Mouse (Mus musculus) heart, embryonic 16.5 days (tissue): Measurements from ENCODE around the gene Sec11a. TPM values are rescaled to one million over a fixed set of nuclear protein-coding genes. Genes with fewer than 3 reads are reported as not detected.

Experiments
- ATAC-seq: fragments of 200-750 bp; cut with Nextera tagmentation; replicated peaks from 2 replicates; pipeline ENCODE4 v1.8.0; 2017; ENCODE audit warnings: moderate number of reproducible peaks; ENCODE audit not compliant: insufficient read depth, low FRiP score; ENCODE audit errors: extremely low read depth
- H3K27ac ChIP-seq: fragments of 300-500 bp; sonication (generic); 2 replicates; pipeline ENCODE4 v1.5.1; 2014; ENCODE audit warnings: mild to moderate bottlenecking, low read length, control low read depth, moderate library complexity
- H3K27me3 ChIP-seq: fragments of 300-500 bp; sonication (generic); 2 replicates; pipeline ENCODE4 v1.6.1; 2014; ENCODE audit warnings: low read length, mixed read lengths; ENCODE audit not compliant: control insufficient read depth, insufficient read depth
- H3K36me3 ChIP-seq: fragments of 300-500 bp; sonication (generic); 2 replicates; pipeline ENCODE4 v1.6.1; 2014; ENCODE audit not compliant: control insufficient read depth, insufficient read depth
- H3K4me1 ChIP-seq: fragments of 300-500 bp; sonication (generic); 2 replicates; pipeline ENCODE4 v1.6.1; 2014; ENCODE audit warnings: low read length, mixed read lengths; ENCODE audit not compliant: control insufficient read depth, insufficient read depth
- H3K4me2 ChIP-seq: fragments of 300-500 bp; sonication (generic); 2 replicates; pipeline ENCODE4 v1.6.1; 2014; ENCODE audit warnings: low read depth, mild to moderate bottlenecking, control low read depth, low read length
- H3K4me3 ChIP-seq: fragments of 300-500 bp; sonication (generic); 2 replicates; pipeline ENCODE4 v1.5.1; 2014; ENCODE audit warnings: mild to moderate bottlenecking, control low read depth, low read length
- H3K9ac ChIP-seq: fragments of 300-500 bp; sonication (generic); 2 replicates; pipeline ENCODE4 v1.6.1; 2014; ENCODE audit warnings: low read length, control low read depth
- H3K9me3 ChIP-seq: fragments of 300-500 bp; sonication (generic); replicated peaks from 2 replicates; pipeline ENCODE4 v1.6.1; 2016; ENCODE audit warnings: low read length; ENCODE audit not compliant: control insufficient read depth
- WGBS: fragments of 180-500 bp; shearing (Covaris S2); extraction: QIAGEN DNeasy Blood & Tissue Kit; methylation state at CpG from one replicate; pipeline ENCODE4 v1.1.7; 2014; 5-methylcytosine and 5-hydroxymethylcytosine counted together
- polyA plus RNA-seq: library from polyadenylated mRNA; unstranded; fragments of >200 nt; fragmentation: Nextera tagmentation; extraction: Ambion mirVana; gene quantifications from 2 replicates; pipeline ENCODE4 v1.2.1, GENCODE M21; 2015

The Sec11a gene
- polyA plus RNA-seq, 1 experiment from 2014 or later, result 142 TPM

- peaks cover 35% of the 10 kb centered on the region for H3K36me3 ChIP-seq
- 70% methylated on average over 7 of the region's 7 CpGs for WGBS
- ATAC-seq, result no peak
Observed at GRCm38 (mm10) chr7:80894196-80894595, 53.4 kb downstream of the Sec11a start.

GRCm38 (mm10) chr7:80893753-80894129, 53.8 kb downstream of the Sec11a start:
- H3K27ac ChIP-seq, result 0 out of 2 replicates have a peak overlapping the region, but pooled peaks have one; percentile 21
- H3K36me3 ChIP-seq, result peaks cover 35% of the 10 kb centered on the region
- H3K27me3 ChIP-seq, result no peaks in the 10 kb centered on the region
- H3K4me3 ChIP-seq, result no peak overlapping the region
- no peaks in the 10 kb centered on the region for H3K9me3 ChIP-seq
- no peak overlapping the region for H3K4me2 ChIP-seq
- no peak for ATAC-seq
- peaks cover 11% of the 10 kb centered on the region for H3K4me1 ChIP-seq
- 55% methylated on average over 6 of the region's 6 CpGs for WGBS
- H3K9ac ChIP-seq, result no peak overlapping the region

More at GRCm38 (mm10) chr7:80894196-80894595, 53.4 kb downstream of the Sec11a start:
- Histone ChIP-seq H3K4me2 (no peak overlapping the region), H3K4me3 (no peak overlapping the region), H3K4me1 (peaks cover 7% of the 10 kb centered on the region), H3K9ac (no peak overlapping the region), H3K27me3 (no peaks in the 10 kb centered on the region), H3K9me3 (no peaks in the 10 kb centered on the region), H3K27ac (no peak overlapping the region)

- H3K27ac ChIP-seq, result 0 out of 2 replicates have a peak overlapping the region, but pooled peaks have one; percentile 21
- H3K36me3 ChIP-seq, result peaks cover 35% of the 10 kb centered on the region
- no peaks in the 10 kb centered on the region for H3K27me3 ChIP-seq
- H3K4me1 ChIP-seq, result peaks cover 11% of the 10 kb centered on the region
- no peaks in the 10 kb centered on the region; the same call in 1 of the 2 replicates for H3K9me3 ChIP-seq
- ATAC-seq, result no peak
- no peak overlapping the region for H3K9ac ChIP-seq
- no peak overlapping the region for H3K4me2 ChIP-seq
- WGBS, result 85% methylated on average over 15 of the region's 15 CpGs
- H3K4me3 ChIP-seq, result no peak overlapping the region
Observed at GRCm38 (mm10) chr7:80893086-80893752, 54.4 kb downstream of the Sec11a start.

- peaks cover 21% of the 10 kb centered on the region for H3K36me3 ChIP-seq
- ATAC-seq, result no peak
- H3K4me3 ChIP-seq, result no peak overlapping the region
- WGBS, result 60% methylated on average over 13 of the region's 13 CpGs
- H3K27ac ChIP-seq, result peak overlapping the region; percentile 72
- H3K4me2 ChIP-seq, result no peak overlapping the region
- no peak overlapping the region for H3K9ac ChIP-seq
- H3K4me1 ChIP-seq, result peaks cover 11% of the 10 kb centered on the region
- H3K27me3 ChIP-seq, result no peaks in the 10 kb centered on the region
- H3K9me3 ChIP-seq, result no peaks in the 10 kb centered on the region; the same call in 1 of the 2 replicates
Observed at GRCm38 (mm10) chr7:80889841-80890241, 57.7 kb downstream of the Sec11a start.

GRCm38 (mm10) chr7:80889021-80889511, 58.5 kb downstream of the Sec11a start:
- Histone ChIP-seq H3K4me1 (peaks cover 11% of the 10 kb centered on the region), H3K4me2 (no peak overlapping the region), H3K9ac (no peak overlapping the region), H3K9me3 (no peaks in the 10 kb centered on the region; the same call in 1 of the 2 replicates), H3K4me3 (no peak overlapping the region), H3K27ac (peak overlapping the region; percentile 72), H3K27me3 (no peaks in the 10 kb centered on the region), H3K36me3 (peaks cover 21% of the 10 kb centered on the region)
- WGBS, result 41% methylated on average over 9 of the region's 9 CpGs
- peak; percentile 83 for ATAC-seq

- WGBS, result 65% methylated on average over 7 of the region's 7 CpGs
Observed at GRCm38 (mm10) chr7:80888595-80888994, 59.0 kb downstream of the Sec11a start.

GRCm38 (mm10) chr7:80885666-80886065, 61.9 kb downstream of the Sec11a start:
- Histone ChIP-seq H3K4me1 (peaks cover 16% of the 10 kb centered on the region), H3K9me3 (no peaks in the 10 kb centered on the region; the same call in 1 of the 2 replicates), H3K27me3 (no peaks in the 10 kb centered on the region), H3K9ac (no peak overlapping the region), H3K36me3 (no peaks in the 10 kb centered on the region; the same call in 1 of the 2 replicates), H3K4me2 (no peak overlapping the region), H3K27ac (no peak overlapping the region), H3K4me3 (no peak overlapping the region)
- 25% methylated on average over 1 of the region's 1 CpGs for WGBS
- no peak for ATAC-seq

More at GRCm38 (mm10) chr7:80888595-80888994, 59.0 kb downstream of the Sec11a start:
- Histone ChIP-seq H3K36me3 (peaks cover 20% of the 10 kb centered on the region), H3K9ac (no peak overlapping the region), H3K4me1 (peaks cover 11% of the 10 kb centered on the region), H3K27me3 (no peaks in the 10 kb centered on the region), H3K27ac (peak overlapping the region; percentile 63), H3K9me3 (no peaks in the 10 kb centered on the region; the same call in 1 of the 2 replicates), H3K4me3 (no peak overlapping the region), H3K4me2 (no peak overlapping the region)
- ATAC-seq, result 0 out of 2 replicates have a peak, but pooled peaks have one; percentile 1

- Histone ChIP-seq H3K27me3 (no peaks in the 10 kb centered on the region), H3K4me3 (peak overlapping the region; percentile 29), H3K4me2 (peak overlapping the region; percentile 67), H3K9ac (peak overlapping the region; percentile 34), H3K4me1 (peaks cover 5% of the 10 kb centered on the region), H3K9me3 (no peaks in the 10 kb centered on the region), H3K36me3 (no peaks in the 10 kb centered on the region), H3K27ac (no peak overlapping the region)
- ATAC-seq, result peak; percentile 84
- WGBS, result 19% methylated on average over 14 of the region's 14 CpGs
Observed at GRCm38 (mm10) chr7:80882830-80883505, 64.6 kb downstream of the Sec11a start.

GRCm38 (mm10) chr7:80875727-80876126, 71.9 kb downstream of the Sec11a start:
- peaks cover 35% of the 10 kb centered on the region for H3K36me3 ChIP-seq
- H3K27me3 ChIP-seq, result no peaks in the 10 kb centered on the region
- ATAC-seq, result no peak

More at GRCm38 (mm10) chr7:80875727-80876126, 71.9 kb downstream of the Sec11a start:
- no peak overlapping the region for H3K4me2 ChIP-seq
- no peaks in the 10 kb centered on the region for H3K4me1 ChIP-seq
- no peak overlapping the region for H3K9ac ChIP-seq
- H3K27ac ChIP-seq, result no peak overlapping the region
- H3K9me3 ChIP-seq, result no peaks in the 10 kb centered on the region
- WGBS, result 63% methylated on average over 37 of the region's 37 CpGs
- no peak overlapping the region for H3K4me3 ChIP-seq
